Mouse (Mus musculus) gastrocnemius, postnatal 4 days (tissue): ENCODE results near the gene Erg. TPM values are rescaled to one million over a fixed set of nuclear protein-coding genes. Genes with fewer than 3 reads are reported as not detected.
A peak's percentile ranks its signal among the peaks of the same experiment; 100 is the strongest.

Experiments
- DNase-seq, 2 experiments: peaks; one replicate each; pipeline ENCODE4 v3.0.0; 2021 to 2022; ENCODE audit warnings: low spot score in 2 of 2, mixed read lengths in 2 of 2
- total RNA-seq, 2 experiments: library from RNA; stranded (reverse); gene quantifications; 2 replicates each; pipeline ENCODE4 v1.2.3; 2021

Gene Erg
- total RNA-seq, 2 experiments from 2014 or later: 22.0 to 23.5 TPM

DNA sequence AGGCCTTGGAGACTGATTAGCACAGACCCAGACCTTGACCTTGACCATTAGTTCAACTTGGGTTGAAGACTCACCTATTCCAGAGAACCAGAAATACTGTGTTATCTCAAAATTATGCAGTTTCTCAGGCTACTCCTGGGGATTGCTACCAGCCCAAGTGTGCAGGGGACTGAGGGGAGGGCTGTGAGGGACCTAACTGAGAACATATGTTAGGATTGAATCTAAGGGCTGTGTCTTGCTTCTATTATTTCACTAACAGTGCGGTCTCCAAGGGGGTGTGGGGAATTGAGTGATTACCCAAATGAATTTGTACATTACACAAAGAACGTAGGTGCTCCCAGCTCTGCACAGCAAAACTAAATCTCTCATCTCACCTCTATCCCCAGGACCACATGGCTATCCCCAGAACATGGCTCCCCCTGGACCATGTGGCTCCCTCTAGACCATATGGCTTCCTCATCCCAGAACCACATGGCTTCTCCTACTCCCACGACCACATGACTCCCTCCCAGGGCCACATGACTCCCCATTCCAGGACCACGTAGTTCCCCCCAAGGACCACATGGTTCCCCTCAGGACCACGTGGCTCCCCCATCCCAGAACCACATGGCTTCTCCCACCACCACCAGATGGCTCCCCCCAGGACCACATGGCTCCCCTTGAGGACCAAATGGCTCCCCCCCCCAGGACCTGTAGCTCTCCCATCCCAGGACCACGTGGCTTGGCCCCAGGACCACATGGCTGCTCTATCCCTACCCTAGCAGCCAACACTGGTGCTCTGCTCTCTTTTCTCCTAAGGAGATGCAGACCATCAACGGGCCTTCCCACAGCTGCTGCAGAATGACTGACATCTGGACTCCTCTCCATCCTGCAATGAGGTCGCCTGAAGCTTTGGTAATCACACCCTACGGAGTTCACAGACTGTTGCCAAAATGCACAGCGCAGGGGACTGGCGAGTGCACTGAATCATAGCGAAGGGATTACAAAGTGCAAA, 229.1 kb downstream of the Erg start:
- no peak for DNase-seq

DNA sequence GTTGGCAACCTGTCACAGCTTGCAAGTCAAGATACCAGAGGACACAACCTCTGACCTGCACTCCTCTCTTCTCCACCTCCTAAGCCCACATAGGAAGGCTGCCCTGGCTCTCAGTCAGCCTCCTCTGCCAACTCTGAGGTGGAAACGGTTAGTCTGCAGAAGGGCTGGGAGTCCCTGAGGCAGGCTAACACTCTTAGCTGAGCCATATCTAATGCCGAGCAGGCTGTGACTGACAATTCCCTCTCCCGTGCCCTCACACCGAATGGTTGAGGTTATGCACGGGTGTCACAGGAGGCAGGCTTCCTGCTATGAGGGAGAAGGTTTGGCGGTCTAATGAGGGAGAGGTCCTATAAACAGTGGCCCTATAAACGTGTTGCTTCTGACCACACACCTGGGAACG, 232.6 kb downstream of the Erg start:
- no peak for DNase-seq

DNA sequence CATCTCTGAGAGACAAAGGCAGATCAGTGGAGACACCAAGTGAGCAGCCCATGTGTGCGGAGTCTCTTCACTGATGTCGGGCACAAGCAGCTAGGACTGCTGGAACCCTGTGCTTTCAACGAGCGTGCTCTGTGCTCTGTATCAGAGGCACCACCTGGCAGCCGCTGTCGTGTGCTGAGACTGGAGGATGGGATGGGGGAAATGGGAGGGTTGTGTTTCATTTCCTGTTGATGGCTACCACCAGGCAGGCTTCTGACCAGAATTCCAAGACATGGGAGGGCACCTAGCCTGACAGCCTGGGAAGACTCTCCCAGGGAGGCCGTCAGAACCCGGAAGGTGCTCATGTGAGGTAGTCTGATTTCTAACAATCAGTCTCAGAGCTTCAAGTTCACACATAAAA, 234.1 kb downstream of the Erg start:
- no peak for DNase-seq

DNA sequence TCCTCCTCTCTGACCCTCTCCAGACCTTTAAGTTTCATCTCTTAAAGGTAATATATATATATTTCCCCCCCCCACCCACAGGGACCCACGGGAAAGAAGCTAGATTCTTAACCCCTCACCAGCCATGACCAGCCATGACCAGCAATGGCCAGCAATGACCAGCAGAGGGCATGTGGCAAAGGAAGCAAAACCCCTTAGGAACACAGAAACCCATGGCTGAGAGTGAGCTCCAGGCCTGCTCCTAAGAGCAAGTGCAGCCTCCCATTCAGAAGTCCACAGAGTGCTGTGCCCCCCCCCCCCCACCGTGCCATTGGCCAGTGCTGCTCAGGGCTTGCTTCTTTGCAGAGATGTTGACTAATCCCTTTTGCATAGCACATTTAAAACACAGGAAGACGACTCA, 235.9 kb downstream of the Erg start:
- DNase-seq: peak in 1 of 2 experiments; percentile 43

DNA sequence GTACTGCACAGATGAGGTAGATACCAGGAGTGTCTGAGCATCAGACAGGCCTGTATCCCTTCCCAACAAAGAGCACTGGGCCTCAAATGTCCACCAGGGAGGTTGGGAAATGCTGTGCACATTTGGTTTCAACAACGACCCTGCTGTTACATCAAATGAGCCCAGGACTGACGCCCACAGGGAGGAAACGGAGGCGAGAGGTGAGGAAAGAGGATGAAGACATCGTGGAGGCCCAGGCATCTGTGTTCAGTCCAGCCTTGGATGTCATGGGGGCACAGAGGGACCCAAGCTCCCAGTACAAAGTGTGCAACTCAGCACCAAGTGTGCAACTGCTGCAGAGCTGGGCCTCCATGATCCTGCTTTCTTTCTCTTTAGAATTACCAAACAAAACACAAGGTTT, 236.6 kb downstream of the Erg start:
- no peak for DNase-seq

DNA sequence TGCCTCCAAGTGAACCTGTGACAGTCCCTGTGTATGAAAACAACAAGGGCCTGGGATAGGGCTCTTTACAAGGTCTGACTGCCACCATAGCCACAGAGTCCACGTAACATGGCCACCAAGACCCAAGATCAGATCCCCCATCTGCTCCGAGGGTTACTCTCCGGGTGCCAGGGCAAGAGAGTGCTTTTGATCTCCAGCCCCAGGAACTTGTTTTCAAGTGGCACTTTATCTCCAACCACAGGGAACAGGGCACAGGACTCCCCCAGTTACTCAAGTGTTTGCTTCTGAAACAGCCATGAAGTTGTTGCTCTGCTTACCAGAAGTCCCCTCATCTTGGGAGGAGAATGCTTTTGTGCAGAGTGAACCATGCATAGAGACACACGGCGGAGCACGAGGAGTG, 237.0 kb downstream of the Erg start:
- no peak for DNase-seq

DNA sequence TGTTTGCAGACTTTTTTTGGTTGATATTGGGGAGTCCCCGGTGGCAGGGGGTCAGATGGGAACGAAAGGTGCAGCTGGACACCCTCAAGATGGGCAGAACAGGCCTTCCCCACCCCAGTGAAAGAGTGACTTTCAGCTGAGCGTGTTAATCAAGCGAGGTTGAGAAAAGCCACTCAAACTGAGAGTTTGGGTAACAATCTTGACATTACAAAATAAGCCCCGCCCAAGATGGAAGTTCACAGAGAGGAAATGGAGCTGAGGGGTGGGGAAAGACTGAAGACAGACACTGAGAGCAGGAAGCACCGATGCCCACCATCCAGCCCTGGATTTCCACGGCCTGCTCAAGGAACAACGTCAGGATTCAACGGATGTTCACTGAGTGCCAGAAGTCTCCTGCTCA, 237.8 kb downstream of the Erg start:
- DNase-seq: no peak

DNA sequence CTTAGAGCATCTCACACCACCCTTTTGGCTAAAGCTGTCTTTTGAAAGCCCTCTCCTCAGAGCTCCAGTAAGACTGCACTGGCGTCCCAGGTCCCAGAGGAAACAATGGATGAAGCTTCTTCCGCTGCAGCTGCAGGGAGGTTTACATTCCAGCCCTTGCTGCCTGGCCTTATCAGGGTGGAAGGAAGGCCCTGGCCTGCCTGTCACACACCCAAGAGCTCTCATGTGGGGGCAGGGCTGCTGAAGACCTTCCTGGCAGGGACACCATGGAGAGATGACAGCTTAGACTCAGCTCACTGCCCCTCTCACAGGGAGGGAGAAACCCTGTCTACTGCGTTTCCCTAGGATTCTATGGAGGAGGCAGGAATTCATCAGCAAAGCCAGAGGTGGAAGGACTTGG, 239.2 kb downstream of the Erg start:
- DNase-seq: peak in 1 of 2 experiments; percentile 30

DNA sequence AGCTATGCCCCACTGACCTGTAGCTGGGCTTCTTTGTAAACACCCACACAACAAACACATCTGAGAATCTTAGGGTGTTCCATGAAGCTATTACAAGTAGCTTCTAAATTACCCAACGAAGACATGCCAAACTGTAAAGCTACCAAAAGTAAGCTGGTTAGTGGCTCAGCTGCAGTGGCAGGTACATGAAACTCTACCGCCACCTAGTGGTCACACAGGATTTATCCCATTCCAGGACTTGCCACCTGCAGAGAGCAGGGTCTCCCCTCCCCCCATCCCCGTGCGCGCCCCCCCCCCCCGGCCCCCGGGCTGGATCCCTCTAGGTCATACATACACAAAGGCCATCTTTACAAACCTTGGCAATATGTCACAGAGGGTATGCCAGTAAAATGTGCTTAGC, 240.5 kb downstream of the Erg start:
- peak; percentile 32 to 63 for DNase-seq

DNA sequence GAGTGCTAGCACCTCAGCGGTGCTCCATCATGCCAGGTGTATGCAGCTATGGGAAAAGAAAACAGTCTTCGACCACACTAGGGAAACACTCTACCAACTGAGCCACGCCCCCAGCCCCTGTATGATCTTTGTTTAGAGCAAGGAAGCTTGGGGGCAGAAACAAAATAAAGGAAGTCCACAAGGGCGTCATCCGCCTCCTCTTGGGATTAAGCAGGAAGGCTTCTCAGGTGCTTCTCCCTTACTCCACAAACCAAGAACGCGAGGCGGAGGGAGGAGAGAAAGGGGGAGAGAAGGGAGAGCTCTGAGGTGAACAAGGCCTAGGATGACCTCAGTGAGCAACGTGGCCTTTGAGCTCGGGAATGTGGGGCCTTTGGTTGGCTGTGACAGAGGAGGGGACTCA, 241.4 kb downstream of the Erg start:
- no peak for DNase-seq

DNA sequence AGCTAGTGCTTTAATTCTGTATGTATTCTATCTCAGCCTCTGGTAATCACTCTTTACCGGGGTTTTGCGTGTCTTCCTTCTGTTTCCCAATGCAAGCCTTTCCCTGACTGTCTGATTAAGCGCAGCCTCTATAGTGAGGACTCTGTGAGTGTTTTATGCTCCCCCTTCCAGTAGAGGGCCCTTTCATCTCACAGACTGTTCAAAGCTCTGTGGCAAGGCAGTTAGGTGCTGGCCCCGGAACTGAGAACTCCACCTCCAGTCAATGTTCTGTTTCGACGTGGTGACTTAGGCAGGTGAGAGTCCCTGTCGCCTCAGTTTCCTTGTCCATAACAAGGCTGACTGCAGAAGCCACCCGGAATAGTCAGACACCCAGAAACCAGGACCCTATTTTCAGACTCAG, 244.4 kb downstream of the Erg start:
- no peak for DNase-seq

DNA sequence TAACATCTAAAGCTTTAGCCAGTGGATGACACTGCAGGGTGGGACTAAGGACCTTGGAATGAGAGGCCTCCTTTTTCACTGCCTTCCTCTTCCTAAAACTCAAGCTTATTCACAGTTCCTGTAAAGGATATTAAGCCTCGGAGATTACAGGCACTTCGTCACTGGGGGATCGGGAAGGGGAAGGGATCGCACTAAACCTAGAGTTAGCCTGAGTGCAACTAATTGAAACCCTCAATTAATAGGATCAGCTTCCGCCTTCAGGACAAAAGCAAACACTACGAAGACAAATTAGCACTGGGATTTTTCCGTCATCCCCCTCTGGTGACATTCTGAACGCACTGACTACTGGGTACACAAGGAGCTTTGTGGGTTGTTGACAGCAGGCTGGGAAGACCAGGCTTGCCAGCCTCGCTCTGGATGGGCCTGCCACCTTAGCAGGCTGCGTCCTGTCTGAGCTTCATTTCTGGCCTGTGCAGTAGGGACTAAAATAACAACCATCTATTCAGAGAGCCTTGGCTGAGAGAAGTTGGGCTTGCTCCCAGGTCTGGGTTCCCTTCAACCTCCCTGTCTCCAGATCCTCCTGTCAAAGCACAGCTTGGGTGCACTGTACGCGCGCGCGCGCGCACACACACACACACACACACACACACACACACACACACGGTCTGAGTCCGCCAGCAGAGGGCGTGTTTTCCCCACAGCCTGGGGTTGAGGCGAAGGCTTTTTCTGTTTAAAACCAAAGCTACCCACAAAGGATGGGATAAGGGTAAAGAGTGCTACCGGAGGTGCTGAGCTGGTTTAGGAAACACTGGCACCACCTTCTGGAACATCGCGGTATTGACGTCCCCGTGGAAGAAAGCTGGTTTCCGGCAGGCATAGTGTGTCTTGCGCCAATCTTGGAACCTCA, 245.3 kb downstream of the Erg start:
- DNase-seq: peak; percentile 42 to 68

DNA sequence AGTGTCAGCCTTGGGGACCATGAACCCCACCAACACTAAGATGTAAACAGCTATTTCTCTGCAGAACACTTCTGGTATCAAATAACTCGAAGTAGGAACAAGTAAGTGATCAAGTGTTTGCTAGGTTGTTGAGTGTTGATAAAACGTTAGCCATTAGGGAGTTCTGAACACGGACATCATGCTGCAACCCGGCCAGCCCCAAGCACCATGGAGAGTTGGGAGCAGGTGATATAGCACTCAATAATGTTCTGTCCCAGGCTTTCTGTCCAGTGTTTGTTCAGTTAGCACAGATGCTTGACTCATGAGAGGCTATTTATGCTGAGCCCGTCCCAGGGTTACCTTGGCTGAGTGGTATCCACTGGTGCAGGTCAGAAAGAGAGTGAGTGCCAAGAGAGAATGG, 254.2 kb downstream of the Erg start:
- DNase-seq: no peak

DNA sequence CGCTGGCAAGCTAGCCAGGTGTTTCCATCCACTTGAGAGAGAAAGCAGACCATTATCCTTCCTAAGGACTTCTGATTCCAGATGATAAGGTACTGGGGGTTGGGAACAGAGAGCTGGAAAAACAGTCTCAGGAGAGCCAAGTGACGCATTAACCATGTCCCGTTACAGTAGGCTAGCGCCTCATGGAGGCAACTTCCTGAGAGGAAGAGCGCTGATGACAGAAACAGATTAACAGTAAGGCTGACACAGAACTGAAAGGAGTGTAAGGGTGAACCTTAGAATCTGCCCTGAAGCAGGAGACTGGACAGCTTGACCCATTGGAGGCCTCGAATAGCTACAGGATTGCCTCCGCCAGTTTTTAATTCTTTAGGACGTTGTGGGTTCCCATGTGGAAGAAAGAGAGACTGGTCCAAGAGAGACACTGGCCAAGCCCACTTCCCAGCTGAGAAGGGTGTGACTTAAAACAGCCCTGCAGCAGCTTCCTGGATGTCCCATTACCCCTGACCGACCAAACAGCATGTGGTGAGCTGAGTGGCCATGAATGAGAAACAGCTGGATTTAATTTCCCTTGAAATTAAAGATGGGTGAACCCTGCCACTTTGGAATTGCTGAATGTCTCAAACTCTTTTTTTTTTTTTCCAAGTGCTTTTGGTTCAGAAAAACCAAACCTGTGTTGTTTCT, 264.3 kb downstream of the Erg start:
- no peak for DNase-seq

Other genes with a start within 250 kb of the Erg start
- 10 to 100 TPM; 72.6 to 74.5 TPM for gene Ets2, start 115.5 kb upstream of the Erg start, total RNA-seq